Comparison of ENCODE assay signal across 9 mouse cellular contexts in genomic region chr17:26099316-26099715, GRCm38 (mm10). TPM values are rescaled to one million over a fixed set of nuclear protein-coding genes. Genes with fewer than 3 reads are reported as not detected.
DNase-seq lines count a peak whose midpoint lies in the region; ATAC-seq and TF ChIP-seq lines count a peak whose summit lies in the region.
"Not testable (repeated sequence)": the region's sequence is repeated elsewhere in the genome, so short reads cannot be mapped to it uniquely, and the experiment has no call there.
"Had no signal": no experiment of that assay in that cellular context is flagged by ENCODE, and none has a peak within 500 bp of the region (broad histone marks: within the 10 kb centered on the region; RNA-seq: fewer than 3 reads in every experiment).

No protein-coding gene starts in this region.

- not testable (repeated sequence) for H3K27me3 ChIP-seq in heart, adult 2 months (ENCODE audit: control insufficient read depth, insufficient read depth, low read length); kidney, adult 2 months (replicated peaks; ENCODE audit: control insufficient read depth, insufficient read depth, low read length); liver, embryonic 14.5 days (ENCODE audit: control insufficient read depth, insufficient read depth, low read length); midbrain, embryonic 11.5 days (ENCODE audit: control insufficient read depth, insufficient read depth, low read length); splenic B cell, adult 2 months (ENCODE audit: control insufficient read depth, insufficient read depth, low read length, poor library complexity, severe bottlenecking)

- H3K9me3 ChIP-seq in liver, embryonic 14.5 days (ENCODE audit: control insufficient read depth, low read length); midbrain, embryonic 11.5 days (ENCODE audit: control insufficient read depth, low read length): not testable (repeated sequence)

- intact Hi-C loops in heart, adult 2 months (cut with DNase I), result not testable (repeated sequence)

- 69% methylated on average over 3 of the region's 3 CpGs for WGBS in heart, adult 2 months
- 57% methylated on average over 3 of the region's 3 CpGs for WGBS in kidney, adult 2 months
- WGBS in liver, embryonic 14.5 days (ENCODE audit: insufficient replicate concordance), result 46% methylated on average over 3 of the region's 3 CpGs
- 66% methylated on average over 3 of the region's 3 CpGs for WGBS in midbrain, embryonic 11.5 days

- H3K27ac ChIP-seq in heart, adult 2 months; kidney, adult 2 months (ENCODE audit: insufficient read depth, low read depth, low read length); liver, embryonic 14.5 days; midbrain, embryonic 11.5 days (ENCODE audit: low read depth, low read length): not testable (repeated sequence)

- peak; percentile 69 for TF ChIP-seq CTCF in heart, adult 2 months (IDR thresholded peaks at IDR 0.05)
- TF ChIP-seq CTCF in kidney, adult 2 months (conservative IDR thresholded peaks at IDR 0.05; ENCODE audit: insufficient read depth, insufficient read length, low read depth, low read length), result not testable (repeated sequence)
- TF ChIP-seq CTCF in liver, embryonic 14.5 days (IDR thresholded peaks at IDR 0.05; ENCODE audit: low read depth), result peak; percentile 33; the same call in 1 of the 2 replicates

- H3K4me3 ChIP-seq in heart, adult 2 months; kidney, adult 2 months (ENCODE audit: insufficient read depth, low read depth, low read length); liver, embryonic 14.5 days (ENCODE audit: insufficient read depth in 1 of 2, low read depth in 2 of 2, low read length in 2 of 2); midbrain, embryonic 11.5 days (ENCODE audit: low read depth, low read length): not testable (repeated sequence)

- H3K9ac ChIP-seq in heart, adult 2 months (ENCODE audit: low read depth, low read length); liver, embryonic 14.5 days (replicated peaks); midbrain, embryonic 11.5 days (ENCODE audit: low read length): not testable (repeated sequence)

- H3K4me2 ChIP-seq in liver, embryonic 14.5 days (ENCODE audit: low read depth); midbrain, embryonic 11.5 days: not testable (repeated sequence)

- H3K36me3 ChIP-seq in heart, adult 2 months (ENCODE audit: control insufficient read depth, insufficient read depth, low read length); kidney, adult 2 months (ENCODE audit: control insufficient read depth, insufficient read depth, low read length); liver, embryonic 14.5 days (replicated peaks; ENCODE audit: control insufficient read depth, insufficient read depth, low read depth); midbrain, embryonic 11.5 days (ENCODE audit: control insufficient read depth, insufficient read depth, low read length); splenic B cell, adult 2 months (ENCODE audit: control insufficient read depth, insufficient read depth, low read length, poor library complexity, severe bottlenecking): not testable (repeated sequence)

- not testable (repeated sequence) for H3K79me2 ChIP-seq in heart, adult 2 months (replicated peaks; ENCODE audit: control insufficient read depth, insufficient read depth, low read length)

- not testable (repeated sequence) for TF ChIP-seq EP300 in heart, adult 2 months (IDR thresholded peaks at IDR 0.05; ENCODE audit: insufficient read depth, low read depth, low read length); liver, embryonic 14.5 days (IDR thresholded peaks at IDR 0.05; ENCODE audit: low read depth)

- peak; percentile 48 to 51 for DNase-seq in B cell, adult 2 months
- DNase-seq in MN1 (ENCODE audit: low spot score), result peak; percentile 29
- peak; percentile 65 for DNase-seq in cerebellum, adult 9-10 months
- DNase-seq in heart, adult 2 months; liver, embryonic 14.5 days (ENCODE audit: low read depth in 3 of 3, low spot score in 3 of 3): not testable (repeated sequence)
- DNase-seq in kidney, adult 2 months, result peak; percentile 72
- peak; percentile 81 for DNase-seq in midbrain, embryonic 11.5 days (ENCODE audit: low spot score, missing footprints)
- peak; percentile 57 for DNase-seq in splenic B cell, adult 2 months (ENCODE audit: low read depth, low spot score)

- not testable (repeated sequence) for H3K4me1 ChIP-seq in heart, adult 2 months (ENCODE audit: control insufficient read depth, insufficient read depth, low read length); kidney, adult 2 months (ENCODE audit: control insufficient read depth, insufficient read depth, low read length); midbrain, embryonic 11.5 days (ENCODE audit: control insufficient read depth, insufficient read depth, low read length)
- peaks cover 9 to 12% of the 10 kb centered on the region in 2 experiments for H3K4me1 ChIP-seq in liver, embryonic 14.5 days (replicated peaks; ENCODE audit: control insufficient read depth in 2 of 2, insufficient read depth in 2 of 2, low read length in 1 of 2)

- TF ChIP-seq POLR2A in heart, adult 2 months (IDR thresholded peaks at IDR 0.05; ENCODE audit: insufficient read depth, low read depth, low read length); kidney, adult 2 months (IDR thresholded peaks at IDR 0.05; ENCODE audit: low read depth, low read length): not testable (repeated sequence)

- ATAC-seq in liver, embryonic 14.5 days (ENCODE audit: insufficient read depth); midbrain, embryonic 11.5 days (ENCODE audit: low FRiP score): not testable (repeated sequence)

RNA-seq across cellular contexts. Expression of gene Nme4, which starts 3.9 kb away (rescaled TPM):
- 1 to 10 TPM; 3.7 to 4.4 TPM for total RNA-seq in heart, adult 2 months (2021)
- polyA plus RNA-seq in heart, adult 2 months (2012; rRNA removed), result 13.8 and 21.4 TPM in 2 replicates
- 36.2 and 45.6 TPM in 2 replicates for polyA plus RNA-seq in kidney, adult 2 months (2012; rRNA removed)
- 46.2 and 52.2 TPM in 2 replicates for polyA plus RNA-seq in liver, embryonic 14.5 days (2012; rRNA removed)
- polyA plus RNA-seq in liver, embryonic 14.5 days (2014; fragmentation: Nextera tagmentation; extraction: Ambion mirVana), result 45.1 and 46.7 TPM in 2 replicates
- polyA plus RNA-seq in midbrain, embryonic 11.5 days (2014; fragmentation: Nextera tagmentation; extraction: Ambion mirVana), result 51.5 and 57.7 TPM in 2 replicates

RNA-seq across cellular contexts. Expression of gene Decr2, which starts 9.2 kb away (rescaled TPM):
- 1 to 10 TPM; 9.2 to 9.5 TPM for total RNA-seq in heart, adult 2 months (2021)
- polyA plus RNA-seq in heart, adult 2 months (2012; rRNA removed), result 13.9 and 23.3 TPM in 2 replicates
- 63.0 and 74.9 TPM in 2 replicates for polyA plus RNA-seq in kidney, adult 2 months (2012; rRNA removed)
- 6.2 and 6.8 TPM in 2 replicates for polyA plus RNA-seq in liver, embryonic 14.5 days (2012; rRNA removed)
- polyA plus RNA-seq in liver, embryonic 14.5 days (2014; fragmentation: Nextera tagmentation; extraction: Ambion mirVana), result 5.5 and 6.5 TPM in 2 replicates
- polyA plus RNA-seq in midbrain, embryonic 11.5 days (2014; fragmentation: Nextera tagmentation; extraction: Ambion mirVana), result 17.0 and 18.1 TPM in 2 replicates
- polyA plus RNA-seq: erythroblast, embryonic 14.5 days had no signal

RNA-seq across cellular contexts. Expression of gene Tmem8, which starts 13.8 kb away (rescaled TPM):
- 1 to 10 TPM; 3.8 to 5.3 TPM for total RNA-seq in heart, adult 2 months (2021)
- 10.5 and 11.6 TPM in 2 replicates for polyA plus RNA-seq in heart, adult 2 months (2012; rRNA removed)
- 431 and 538 TPM in 2 replicates for polyA plus RNA-seq in kidney, adult 2 months (2012; rRNA removed)
- 2.8 and 3.6 TPM in 2 replicates for polyA plus RNA-seq in liver, embryonic 14.5 days (2012; rRNA removed)
- 0.88 and 1.1 TPM in 2 replicates for polyA plus RNA-seq in liver, embryonic 14.5 days (2014; fragmentation: Nextera tagmentation; extraction: Ambion mirVana)
- 1.1 and 1.3 TPM in 2 replicates for polyA plus RNA-seq in midbrain, embryonic 11.5 days (2014; fragmentation: Nextera tagmentation; extraction: Ambion mirVana)

RNA-seq across cellular contexts. Expression of gene Mrpl28, which starts 24.0 kb away (rescaled TPM):
- 100 to 1,000 TPM; 131 to 154 TPM for total RNA-seq in heart, adult 2 months (2021)
- polyA plus RNA-seq in heart, adult 2 months (2012; rRNA removed), result 131 and 156 TPM in 2 replicates
- 130 and 137 TPM in 2 replicates for polyA plus RNA-seq in kidney, adult 2 months (2012; rRNA removed)
- 47.8 and 58.0 TPM in 2 replicates for polyA plus RNA-seq in liver, embryonic 14.5 days (2012; rRNA removed)
- 121 and 129 TPM in 2 replicates for polyA plus RNA-seq in liver, embryonic 14.5 days (2014; fragmentation: Nextera tagmentation; extraction: Ambion mirVana)
- 256 and 275 TPM in 2 replicates for polyA plus RNA-seq in midbrain, embryonic 11.5 days (2014; fragmentation: Nextera tagmentation; extraction: Ambion mirVana)

RNA-seq across cellular contexts. Expression of gene Rab11fip3, which starts 30.0 kb away (rescaled TPM):
- 10 to 100 TPM; 29.7 to 30.5 TPM for total RNA-seq in heart, adult 2 months (2021)
- polyA plus RNA-seq in heart, adult 2 months (2012; rRNA removed), result 29.3 and 33.1 TPM in 2 replicates
- 454 and 517 TPM in 2 replicates for polyA plus RNA-seq in kidney, adult 2 months (2012; rRNA removed)
- 2.1 and 2.3 TPM in 2 replicates for polyA plus RNA-seq in liver, embryonic 14.5 days (2012; rRNA removed)
- 1.4 and 1.8 TPM in 2 replicates for polyA plus RNA-seq in liver, embryonic 14.5 days (2014; fragmentation: Nextera tagmentation; extraction: Ambion mirVana)
- 18.1 and 18.2 TPM in 2 replicates for polyA plus RNA-seq in midbrain, embryonic 11.5 days (2014; fragmentation: Nextera tagmentation; extraction: Ambion mirVana)

Comparison
In these comparisons a context has a peak if more than half of its experiments do, and no peak if none do; other contexts are left out.
1. RNA of gene Tmem8, which starts 13.8 kb away (polyA plus RNA-seq): 431 to 538 TPM in kidney, adult 2 months; 10.5 to 11.6 TPM in heart, adult 2 months, 0.88 to 3.6 TPM in liver, embryonic 14.5 days and 1.1 to 1.3 TPM in midbrain, embryonic 11.5 days; every median in the first group is over 10 times any median in the second.